Mouse (Mus musculus) neural tube, embryonic 13.5 days (tissue): ENCODE data around the gene Smg7. TPM values are rescaled to one million over a fixed set of nuclear protein-coding genes. Genes with fewer than 3 reads are reported as not detected.
A peak's percentile ranks its signal among the peaks of the same experiment; 100 is the strongest.

Experiments
- ATAC-seq: fragments of 200-750 bp; cut with Nextera tagmentation; 2 replicates; pipeline ENCODE4 v1.8.0; 2017; ENCODE audit warnings: low read depth, mild to moderate bottlenecking, moderate TSS enrichment, moderate library complexity
- H3K27ac ChIP-seq: fragments of 300-500 bp; sonication (generic); replicated peaks from 2 replicates; pipeline ENCODE4 v1.5.1; 2015; ENCODE audit warnings: moderate library complexity, mild to moderate bottlenecking, inconsistent platforms
- H3K27me3 ChIP-seq: fragments of 300-500 bp; sonication (generic); 2 replicates; pipeline ENCODE4 v1.6.1; 2015; ENCODE audit warnings: mild to moderate bottlenecking, inconsistent platforms
- H3K36me3 ChIP-seq: fragments of 300-500 bp; sonication (generic); 2 replicates; pipeline ENCODE4 v1.6.1; 2015; ENCODE audit warnings: mild to moderate bottlenecking, inconsistent platforms
- H3K4me1 ChIP-seq: fragments of 300-500 bp; sonication (generic); replicated peaks from 2 replicates; pipeline ENCODE4 v1.6.1; 2015; ENCODE audit warnings: inconsistent platforms
- H3K4me2 ChIP-seq: fragments of 300-500 bp; sonication (generic); 2 replicates; pipeline ENCODE4 v1.6.1; 2015; ENCODE audit warnings: inconsistent platforms, mild to moderate bottlenecking, moderate library complexity
- H3K4me3 ChIP-seq: fragments of 300-500 bp; sonication (generic); 2 replicates; pipeline ENCODE4 v1.5.1; 2015; ENCODE audit warnings: mild to moderate bottlenecking, inconsistent platforms
- H3K9ac ChIP-seq: fragments of 300-500 bp; sonication (generic); 2 replicates; pipeline ENCODE4 v1.6.1; 2015; ENCODE audit warnings: moderate library complexity, mild to moderate bottlenecking, inconsistent platforms
- H3K9me3 ChIP-seq: fragments of 300-500 bp; sonication (generic); 2 replicates; pipeline ENCODE4 v1.6.1; 2016; ENCODE audit warnings: inconsistent platforms
- WGBS: fragments of 180-500 bp; shearing (Covaris S2); methylation state at CpG from one replicate; pipeline ENCODE4 v1.1.7; 2015; 5-methylcytosine and 5-hydroxymethylcytosine counted together
- polyA plus RNA-seq: library from polyadenylated mRNA; unstranded; fragments of >200 nt; fragmentation: Nextera tagmentation; extraction: Ambion mirVana; gene quantifications from 2 replicates; pipeline ENCODE4 v1.2.1, GENCODE M21; 2015

Gene Smg7
- polyA plus RNA-seq = 32.8 and 35.3 TPM in 2 replicates

- H3K36me3 ChIP-seq = no peaks in the 10 kb centered on the region
- H3K9ac ChIP-seq = peak within 1 kb of the TSS; percentile 91
- H3K9me3 ChIP-seq = no peaks in the 10 kb centered on the region
- H3K4me3 ChIP-seq = peak within 1 kb of the TSS; percentile 90
- under 1% methylated on average over 83 of the region's 93 CpGs for WGBS
- H3K27me3 ChIP-seq = no peaks in the 10 kb centered on the region
- peak within 1 kb of the TSS; percentile 99 for H3K27ac ChIP-seq
- ATAC-seq = peak; percentile 52
- peaks cover 29% of the 10 kb centered on the region for H3K4me1 ChIP-seq
- peak within 1 kb of the TSS; percentile 96 for H3K4me2 ChIP-seq
Observed at GRCm38 (mm10) chr1:152901765-152902664, at the start of gene Smg7. TSS of gene Smg7 (minus strand) at chr1:152902646.

DNA sequence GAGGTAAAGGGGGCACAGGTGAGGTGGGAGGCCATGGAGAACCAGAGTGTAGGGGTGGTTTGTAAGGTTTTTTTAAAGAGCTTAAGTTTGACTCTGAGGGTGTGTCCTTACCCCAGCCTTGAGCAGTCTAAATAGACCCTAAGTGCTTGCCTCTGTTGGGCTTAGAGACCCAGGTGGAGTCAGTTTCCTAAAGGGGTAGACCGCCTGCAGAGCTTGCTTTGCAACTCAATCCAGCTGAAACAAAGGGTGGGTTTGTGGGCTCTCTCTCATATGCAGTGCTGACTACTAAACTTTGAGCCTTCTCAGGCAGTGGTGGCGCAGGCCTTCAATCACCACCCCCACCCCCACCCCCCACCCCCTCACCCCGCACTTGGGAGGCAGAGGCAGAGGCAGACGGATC is 40.5 kb upstream of the Smg7 start:
- Histone ChIP-seq H3K4me2 (no peak overlapping the region), H3K9me3 (0 out of 2 replicates have a peak, but pooled peaks cover 4% of the 10 kb centered on the region), H3K9ac (no peak overlapping the region), H3K4me1 (no peaks in the 10 kb centered on the region), H3K4me3 (no peak overlapping the region), H3K36me3 (no peaks in the 10 kb centered on the region), H3K27ac (no peak overlapping the region), H3K27me3 (no peaks in the 10 kb centered on the region)
- ATAC-seq = no peak
- WGBS = 44% methylated on average over 4 of the region's 4 CpGs

DNA sequence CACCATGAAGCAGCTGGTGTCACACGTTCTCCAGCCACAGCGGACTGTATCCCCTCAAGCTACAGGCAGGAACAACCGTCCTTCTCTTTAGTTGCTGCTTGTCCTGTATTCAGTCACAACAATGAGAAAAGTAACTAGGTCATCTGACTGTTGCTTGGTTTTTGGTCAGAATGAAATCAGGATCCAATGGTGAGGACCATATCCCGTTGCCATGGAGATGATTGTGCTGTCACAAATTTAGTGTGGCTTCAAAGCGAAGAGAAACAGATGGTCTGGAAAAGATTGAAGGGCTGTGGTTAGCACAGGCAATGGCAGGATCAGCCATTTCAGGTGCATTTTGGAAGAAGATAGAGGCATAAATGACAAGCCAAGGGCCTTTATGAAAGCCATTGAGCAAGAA is 33.9 kb upstream of the Smg7 start:
- Histone ChIP-seq H3K36me3 (no peaks in the 10 kb centered on the region), H3K4me1 (no peaks in the 10 kb centered on the region)
- 69% methylated on average over 5 of the region's 5 CpGs for WGBS

GRCm38 (mm10) chr1:152935476-152935875 is 33.0 kb upstream of the Smg7 start:
- no peak for ATAC-seq
- Histone ChIP-seq H3K9me3 (0 out of 2 replicates have a peak, but pooled peaks cover 4% of the 10 kb centered on the region), H3K4me3 (no peak overlapping the region), H3K4me2 (no peak overlapping the region), H3K27me3 (no peaks in the 10 kb centered on the region), H3K27ac (no peak overlapping the region), H3K36me3 (no peaks in the 10 kb centered on the region), H3K9ac (no peak overlapping the region), H3K4me1 (no peaks in the 10 kb centered on the region)
- 50% methylated on average over 6 of the region's 6 CpGs for WGBS

More for the DNA sequence above, 33.9 kb upstream of the Smg7 start:
- H3K9me3 ChIP-seq = 0 out of 2 replicates have a peak, but pooled peaks cover 4% of the 10 kb centered on the region
- no peak overlapping the region for H3K4me3 ChIP-seq
- H3K4me2 ChIP-seq = no peak overlapping the region
- no peak overlapping the region for H3K27ac ChIP-seq
- no peaks in the 10 kb centered on the region for H3K27me3 ChIP-seq
- H3K9ac ChIP-seq = no peak overlapping the region
- ATAC-seq = no peak

DNA sequence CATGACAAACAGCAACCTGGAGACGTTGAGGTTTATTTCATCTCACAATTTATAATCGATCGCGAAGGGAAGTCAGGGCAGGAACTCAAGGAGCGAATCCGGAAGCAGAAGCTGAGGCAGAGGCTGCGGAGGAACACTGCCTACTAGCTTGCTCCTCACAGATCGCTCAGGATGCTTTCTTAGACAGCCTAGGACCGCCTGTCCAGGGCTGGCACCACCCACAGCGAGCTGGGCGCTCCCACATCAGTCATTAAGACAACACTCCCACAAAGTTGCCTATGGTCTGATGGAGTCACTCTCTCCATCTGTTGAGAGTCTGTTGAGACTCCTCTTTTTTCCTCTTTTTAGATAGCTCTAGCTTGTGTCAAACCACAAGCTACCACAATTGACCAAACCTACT is 31.5 kb upstream of the Smg7 start:
- Histone ChIP-seq H3K4me1 (no peaks in the 10 kb centered on the region), H3K9ac (no peak overlapping the region), H3K9me3 (no peaks in the 10 kb centered on the region), H3K4me2 (no peak overlapping the region), H3K27me3 (no peaks in the 10 kb centered on the region), H3K27ac (no peak overlapping the region), H3K36me3 (no peaks in the 10 kb centered on the region), H3K4me3 (no peak overlapping the region)
- WGBS = 59% methylated on average over 11 of the region's 11 CpGs
- ATAC-seq = no peak

DNA sequence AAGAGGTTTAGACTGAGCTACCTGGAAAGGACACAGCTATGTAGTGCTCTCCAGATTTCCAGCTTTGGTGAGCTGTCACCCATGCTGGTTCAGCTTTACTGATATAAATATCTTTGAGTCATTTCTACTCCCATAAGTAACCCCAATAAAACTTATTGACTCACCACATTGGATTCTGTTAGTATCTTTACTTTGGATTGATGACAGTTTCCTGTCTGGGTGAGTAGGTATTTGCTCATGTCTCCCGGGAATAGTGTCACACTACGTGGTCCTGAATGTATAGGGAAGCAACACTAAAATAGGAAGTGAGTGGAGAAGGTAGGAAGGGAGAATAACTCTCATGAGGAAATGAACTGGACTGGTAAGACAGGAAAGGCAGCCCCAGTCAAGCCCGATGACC is 19.3 kb upstream of the Smg7 start:
- Histone ChIP-seq H3K4me2 (no peak overlapping the region), H3K36me3 (no peaks in the 10 kb centered on the region), H3K27me3 (no peaks in the 10 kb centered on the region), H3K4me3 (no peak overlapping the region), H3K4me1 (no peaks in the 10 kb centered on the region), H3K27ac (no peak overlapping the region), H3K9me3 (no peaks in the 10 kb centered on the region), H3K9ac (no peak overlapping the region)
- ATAC-seq = no peak
- WGBS = 88% methylated on average over 3 of the region's 3 CpGs

GRCm38 (mm10) chr1:152917626-152918025 is 15.2 kb upstream of the Smg7 start:
- Histone ChIP-seq H3K9me3 (no peaks in the 10 kb centered on the region), H3K27me3 (no peaks in the 10 kb centered on the region), H3K4me3 (no peak overlapping the region), H3K36me3 (no peaks in the 10 kb centered on the region), H3K9ac (no peak overlapping the region), H3K4me1 (no peaks in the 10 kb centered on the region), H3K4me2 (no peak overlapping the region), H3K27ac (no peak overlapping the region)
- no peak for ATAC-seq
- WGBS = 75% methylated on average over 4 of the region's 4 CpGs

GRCm38 (mm10) chr1:152916936-152917335 is 14.5 kb upstream of the Smg7 start:
- no peak overlapping the region for H3K4me3 ChIP-seq
- H3K9ac ChIP-seq = no peak overlapping the region
- no peaks in the 10 kb centered on the region for H3K36me3 ChIP-seq
- no peak overlapping the region for H3K27ac ChIP-seq
- 93% methylated on average over 5 of the region's 5 CpGs for WGBS
- no peaks in the 10 kb centered on the region for H3K9me3 ChIP-seq
- no peaks in the 10 kb centered on the region for H3K4me1 ChIP-seq
- ATAC-seq = no peak
- no peak overlapping the region for H3K4me2 ChIP-seq
- H3K27me3 ChIP-seq = no peaks in the 10 kb centered on the region

- WGBS = 42% methylated on average over 5 of the region's 5 CpGs
- Histone ChIP-seq H3K9me3 (no peaks in the 10 kb centered on the region), H3K27me3 (no peaks in the 10 kb centered on the region), H3K4me2 (no peak overlapping the region), H3K27ac (no peak overlapping the region), H3K9ac (no peak overlapping the region), H3K36me3 (no peaks in the 10 kb centered on the region), H3K4me3 (no peak overlapping the region), H3K4me1 (no peaks in the 10 kb centered on the region)
- no peak for ATAC-seq
Observed at GRCm38 (mm10) chr1:152915766-152916165, 13.3 kb upstream of the Smg7 start.

GRCm38 (mm10) chr1:152913483-152914460 is 11.3 kb upstream of the Smg7 start:
- WGBS = 85% methylated on average over 6 of the region's 6 CpGs
- Histone ChIP-seq H3K27me3 (no peaks in the 10 kb centered on the region), H3K4me2 (no peak overlapping the region), H3K27ac (no peak overlapping the region), H3K4me1 (no peaks in the 10 kb centered on the region), H3K9ac (no peak overlapping the region), H3K4me3 (no peak overlapping the region), H3K9me3 (no peaks in the 10 kb centered on the region), H3K36me3 (no peaks in the 10 kb centered on the region)
- ATAC-seq = no peak

GRCm38 (mm10) chr1:152904469-152904868 is 2.0 kb upstream of the Smg7 start:
- Histone ChIP-seq H3K27ac (peak overlapping the region; percentile 83), H3K36me3 (no peaks in the 10 kb centered on the region), H3K9me3 (no peaks in the 10 kb centered on the region), H3K4me3 (peak overlapping the region; percentile 90), H3K4me1 (peaks cover 20% of the 10 kb centered on the region), H3K27me3 (no peaks in the 10 kb centered on the region), H3K4me2 (peak overlapping the region; percentile 96), H3K9ac (peak overlapping the region; percentile 61)
- under 1% methylated on average over 14 of the region's 14 CpGs for WGBS
- ATAC-seq = peak; percentile 21; the same call in 1 of the 2 replicates
